Mouse (Mus musculus) activated CD4-positive, CD25-positive, alpha-beta regulatory T cell, adult 4 months (primary cell): ENCODE measurements around the gene Gtse1. TPM values are rescaled to one million over a fixed set of nuclear protein-coding genes. Genes with fewer than 3 reads are reported as not detected.

Experiments used
- polyA plus RNA-seq, 2 experiments: library from polyadenylated mRNA; unstranded; fragments of 100-300 nt; shearing (Covaris generic); gene quantifications; one replicate each; pipeline ENCODE4 v1.2.1; 2017

The Gtse1 gene
- polyA plus RNA-seq, 2 experiments from 2014 or later, result 5.1 to 8.2 TPM

Other genes starting within 250 kb of the Gtse1 start
- gene Ppara, start 124.8 kb upstream of the Gtse1 start, polyA plus RNA-seq, result under 1 TPM in 1 of 2 experiments, not detected in 1; 0.09 TPM
- gene Cdpf1, start 48.0 kb upstream of the Gtse1 start, polyA plus RNA-seq, result 10 to 100 TPM; 37.8 to 46.6 TPM
- gene Pkdrej, start 38.0 kb upstream of the Gtse1 start, polyA plus RNA-seq, result not detected
- 10 to 100 TPM; 11.3 to 13.0 TPM for gene Ttc38, start 27.4 kb upstream of the Gtse1 start, polyA plus RNA-seq
- 10 to 100 TPM; 25.4 to 26.8 TPM for gene Trmu, start 19.6 kb downstream of the Gtse1 start, polyA plus RNA-seq
- gene Celsr1, start 174.0 kb downstream of the Gtse1 start, polyA plus RNA-seq, result 1 to 10 TPM; 3.9 to 4.9 TPM
- gene Gramd4, start 197.9 kb downstream of the Gtse1 start, polyA plus RNA-seq, result 10 to 100 TPM; 20.5 to 22.7 TPM